Mouse (Mus musculus) ES-E14 (cell line): ENCODE data around the gene Pla2r1.

Experiments
- CHD2 ChIP-seq: IDR thresholded peaks from 2 replicates; pipeline ENCODE4 v1.6.1; 2014; ENCODE audit warnings: mild to moderate bottlenecking, low read depth, low read length, inconsistent platforms
- HCFC1 ChIP-seq: IDR thresholded peaks from 2 replicates; pipeline ENCODE4 v1.6.1; 2012; ENCODE audit warnings: low read length, inconsistent platforms, borderline replicate concordance; ENCODE audit not compliant: insufficient read depth
- MAFK ChIP-seq: IDR thresholded peaks from 2 replicates; pipeline ENCODE4 v1.6.1; 2014; ENCODE audit warnings: mild to moderate bottlenecking, low read depth, low read length, inconsistent platforms; ENCODE audit not compliant: insufficient read depth
- ZC3H11A ChIP-seq: IDR thresholded peaks from 2 replicates; pipeline ENCODE4 v1.6.1; 2012; ENCODE audit warnings: low read depth, mild to moderate bottlenecking, inconsistent platforms, low read length, borderline replicate concordance
- ZNF384 ChIP-seq: IDR thresholded peaks from 2 replicates; pipeline ENCODE4 v1.6.1; 2012; ENCODE audit warnings: low read depth, low read length, inconsistent platforms

DNA sequence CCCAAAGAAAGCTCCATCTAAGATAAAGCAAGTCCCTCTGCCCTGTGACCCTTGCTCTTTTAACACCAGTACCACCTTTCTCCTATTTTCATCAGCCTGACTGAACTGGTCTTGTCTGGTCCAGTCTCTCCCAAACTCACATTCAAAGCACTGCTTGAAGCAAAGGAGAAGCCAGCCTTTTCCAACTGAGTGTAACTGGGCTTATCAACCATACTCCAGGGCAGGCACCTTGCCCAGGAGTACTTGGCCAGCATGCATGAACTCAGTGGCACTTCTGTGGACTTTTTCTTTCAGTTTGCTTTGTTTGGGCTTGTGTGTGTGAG is 168.4 kb downstream of the Pla2r1 start:
- no peak for TF ChIP-seq CHD2
- no peak for TF ChIP-seq ZNF384
- TF ChIP-seq ZC3H11A: no peak
- TF ChIP-seq MAFK: no peak
- no peak for TF ChIP-seq HCFC1
